Mouse (Mus musculus): Measurements from ENCODE around the gene Bdkrb1.

DNA sequence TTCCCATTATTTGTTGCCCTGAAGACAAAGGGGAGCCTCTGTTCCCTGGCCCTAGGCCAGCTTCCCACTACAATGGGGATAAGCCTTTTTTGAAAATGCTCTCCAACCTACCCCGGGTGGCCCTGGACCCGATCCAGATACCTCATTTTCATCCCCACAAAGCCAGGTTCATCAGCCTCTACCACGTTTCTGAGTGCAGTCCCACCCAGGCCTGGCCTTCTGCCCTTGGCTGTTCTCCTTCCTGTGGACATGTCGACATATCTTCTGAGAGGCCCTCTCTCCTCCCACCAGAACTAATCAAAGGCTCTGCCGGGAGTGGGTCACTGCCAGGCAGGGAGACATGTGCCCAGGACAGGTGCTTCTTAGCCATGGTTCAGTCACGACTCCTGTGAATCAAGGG is 1.3 kb upstream of the Bdkrb1 start:
- TF ChIP-seq CTCF (IDR thresholded peaks at IDR 0.05; ENCODE audit: low read depth) (no peak), EP300 (IDR thresholded peaks at IDR 0.05; ENCODE audit: low read depth) (no peak)
